Mouse (Mus musculus) hindbrain, embryonic 14.5 days (tissue): ENCODE results near the gene Suds3. TPM values are rescaled to one million over a fixed set of nuclear protein-coding genes. Genes with fewer than 3 reads are reported as not detected.
A peak's percentile ranks its signal among the peaks of the same experiment; 100 is the strongest.

Experiments
- ATAC-seq: fragments of 200-750 bp; cut with Nextera tagmentation; 2 replicates; pipeline ENCODE4 v1.8.0; 2017; ENCODE audit warnings: moderate number of reproducible peaks, mild to moderate bottlenecking, moderate TSS enrichment, moderate library complexity; ENCODE audit not compliant: low FRiP score
- DNase-seq: peaks from one replicate; pipeline ENCODE4 v3.0.0-alpha.2; 2015; ENCODE audit warnings: low spot score
- H3K27ac ChIP-seq: fragments of 300-500 bp; sonication (generic); 2 replicates; pipeline ENCODE4 v1.5.1; 2014; ENCODE audit warnings: mild to moderate bottlenecking, moderate library complexity
- H3K27me3 ChIP-seq: fragments of 300-500 bp; sonication (generic); 2 replicates; pipeline ENCODE4 v1.6.1; 2014; ENCODE audit warnings: mild to moderate bottlenecking, low read length, mixed read lengths; ENCODE audit not compliant: control insufficient read depth, insufficient read depth
- H3K36me3 ChIP-seq: fragments of 300-500 bp; sonication (generic); replicated peaks from 2 replicates; pipeline ENCODE4 v1.6.1; 2014; ENCODE audit not compliant: control insufficient read depth, insufficient read depth
- H3K4me1 ChIP-seq: fragments of 300-500 bp; sonication (generic); replicated peaks from 2 replicates; pipeline ENCODE4 v1.6.1; 2014; ENCODE audit warnings: antibody characterized with exemption, low read length, mixed read lengths; ENCODE audit not compliant: control insufficient read depth, insufficient read depth
- H3K4me2 ChIP-seq: fragments of 300-500 bp; sonication (generic); replicated peaks from 2 replicates; pipeline ENCODE4 v1.6.1; 2014; ENCODE audit warnings: mild to moderate bottlenecking, moderate library complexity
- H3K4me3 ChIP-seq: fragments of 300-500 bp; sonication (generic); replicated peaks from 2 replicates; pipeline ENCODE4 v1.5.1; 2014; ENCODE audit warnings: mild to moderate bottlenecking, low read length
- H3K9ac ChIP-seq: fragments of 300-500 bp; sonication (generic); 2 replicates; pipeline ENCODE4 v1.6.1; 2014
- H3K9me3 ChIP-seq: fragments of 300-500 bp; sonication (generic); 2 replicates; pipeline ENCODE4 v1.6.1; 2016; ENCODE audit warnings: low read length; ENCODE audit not compliant: control insufficient read depth
- WGBS: fragments of 180-500 bp; shearing (Covaris S2); extraction: QIAGEN DNeasy Blood & Tissue Kit; methylation state at CpG from one replicate; pipeline ENCODE4 v1.1.7; 2014; 5-methylcytosine and 5-hydroxymethylcytosine counted together
- polyA plus RNA-seq: library from polyadenylated mRNA; unstranded; fragments of >200 nt; fragmentation: Nextera tagmentation; extraction: Ambion mirVana; gene quantifications from 2 replicates; pipeline ENCODE4 v1.2.1, GENCODE M21; 2014

Suds3 gene
- polyA plus RNA-seq, 1 experiment from 2014 or later: 52.8 TPM

- no peak for DNase-seq
- ATAC-seq: no peak
- 97% methylated on average over 13 of the region's 13 CpGs for WGBS
- H3K27ac ChIP-seq: no peak overlapping the region
- peaks cover 91% of the 10 kb centered on the region for H3K36me3 ChIP-seq
- H3K4me1 ChIP-seq: no peaks in the 10 kb centered on the region
- no peaks in the 10 kb centered on the region for H3K27me3 ChIP-seq
- H3K4me2 ChIP-seq: no peak overlapping the region
- no peak overlapping the region for H3K4me3 ChIP-seq
- H3K9me3 ChIP-seq: no peaks in the 10 kb centered on the region
- no peak overlapping the region for H3K9ac ChIP-seq
These were observed 7.2 kb downstream of the Suds3 start for GRCm38 (mm10) chr5:117108731-117109130.

GRCm38 (mm10) chr5:117108292-117108691 lies 7.6 kb downstream of the Suds3 start:
- DNase-seq: no peak
- ATAC-seq: no peak
- WGBS: 98% methylated on average over 13 of the region's 13 CpGs
- Histone ChIP-seq H3K4me3 (no peak overlapping the region), H3K9ac (no peak overlapping the region), H3K27me3 (no peaks in the 10 kb centered on the region), H3K4me1 (no peaks in the 10 kb centered on the region), H3K27ac (no peak overlapping the region), H3K4me2 (no peak overlapping the region), H3K36me3 (peaks cover 92% of the 10 kb centered on the region), H3K9me3 (no peaks in the 10 kb centered on the region)

DNA sequence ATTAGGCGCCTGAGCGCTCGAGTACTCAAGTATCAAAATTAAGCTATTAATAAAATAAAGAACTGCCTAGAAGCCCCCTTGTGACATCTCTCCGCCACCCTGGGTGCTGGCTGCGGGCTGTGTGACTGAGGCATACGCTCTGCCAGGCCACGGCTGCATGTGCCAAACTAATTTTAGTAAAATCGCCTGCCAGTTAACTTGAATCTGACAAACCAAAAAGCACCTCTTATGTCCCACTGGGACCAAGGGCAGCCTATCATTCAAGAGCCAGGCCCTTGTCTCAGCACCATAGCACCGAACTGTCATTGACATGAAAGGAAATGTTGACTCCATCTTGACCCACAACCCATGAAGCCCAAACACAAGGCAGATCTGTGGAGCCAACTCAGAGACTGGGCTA lies 10.2 kb downstream of the Suds3 start:
- H3K27ac ChIP-seq: no peak overlapping the region
- H3K4me2 ChIP-seq: no peak overlapping the region
- ATAC-seq (no peak), DNase-seq (no peak)
- H3K9ac ChIP-seq: no peak overlapping the region
- H3K27me3 ChIP-seq: no peaks in the 10 kb centered on the region
- no peaks in the 10 kb centered on the region for H3K4me1 ChIP-seq
- no peak overlapping the region for H3K4me3 ChIP-seq
- 61% methylated on average over 9 of the region's 9 CpGs for whole genome bisulfite sequencing
- no peaks in the 10 kb centered on the region for H3K9me3 ChIP-seq
- H3K36me3 ChIP-seq: peaks cover 89% of the 10 kb centered on the region

- Histone ChIP-seq H3K9ac (no peak overlapping the region), H3K36me3 (peaks cover 94% of the 10 kb centered on the region)
These were observed 11.6 kb downstream of the Suds3 start for GRCm38 (mm10) chr5:117104329-117104728.

GRCm38 (mm10) chr5:117103194-117103929 lies 12.6 kb downstream of the Suds3 start:
- 93% methylated on average over 20 of the region's 20 CpGs for WGBS
- Histone ChIP-seq H3K4me1 (no peaks in the 10 kb centered on the region), H3K9ac (no peak overlapping the region), H3K27ac (no peak overlapping the region), H3K36me3 (peaks cover 94% of the 10 kb centered on the region), H3K27me3 (no peaks in the 10 kb centered on the region), H3K4me2 (no peak overlapping the region), H3K4me3 (no peak overlapping the region), H3K9me3 (no peaks in the 10 kb centered on the region)
- DNase-seq (no peak), ATAC-seq (no peak)

More at GRCm38 (mm10) chr5:117104329-117104728, 11.6 kb downstream of the Suds3 start:
- no peaks in the 10 kb centered on the region for H3K4me1 ChIP-seq
- H3K4me3 ChIP-seq: no peak overlapping the region
- no peaks in the 10 kb centered on the region for H3K9me3 ChIP-seq
- DNase-seq: no peak
- H3K4me2 ChIP-seq: no peak overlapping the region
- no peak overlapping the region for H3K27ac ChIP-seq
- no peaks in the 10 kb centered on the region for H3K27me3 ChIP-seq
- 98% methylated on average over 12 of the region's 12 CpGs for WGBS
- no peak for ATAC-seq

GRCm38 (mm10) chr5:117099742-117100141 lies 16.2 kb downstream of the Suds3 start:
- no peaks in the 10 kb centered on the region for H3K9me3 ChIP-seq
- 90% methylated on average over 11 of the region's 11 CpGs for WGBS
- no peak for DNase-seq
- H3K9ac ChIP-seq: no peak overlapping the region
- H3K4me3 ChIP-seq: no peak overlapping the region
- no peak overlapping the region for H3K4me2 ChIP-seq
- peaks cover 77% of the 10 kb centered on the region for H3K36me3 ChIP-seq
- H3K27ac ChIP-seq: no peak overlapping the region
- H3K27me3 ChIP-seq: no peaks in the 10 kb centered on the region
- H3K4me1 ChIP-seq: 0 out of 2 replicates have a peak, but pooled peaks cover 4% of the 10 kb centered on the region
- no peak for ATAC-seq

DNA sequence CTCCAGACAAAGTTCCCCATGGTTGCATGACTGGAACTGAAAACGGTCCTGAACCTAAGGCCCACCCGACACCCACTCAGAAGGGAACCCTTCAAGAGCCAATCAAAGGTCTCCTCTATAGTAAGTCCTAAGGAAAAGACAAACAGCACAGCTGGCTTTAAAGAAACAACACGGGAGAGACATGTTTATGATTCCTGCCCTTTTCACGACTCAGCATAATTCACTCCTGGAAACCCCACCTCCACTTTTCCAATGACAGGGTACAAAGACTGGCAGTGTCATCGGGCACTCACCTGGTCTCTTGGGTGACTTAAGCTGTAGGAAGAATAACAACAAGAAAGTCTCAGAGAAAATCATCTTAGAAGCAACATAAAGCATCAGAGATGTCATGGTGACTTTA lies 16.9 kb downstream of the Suds3 start:
- no peaks in the 10 kb centered on the region for H3K27me3 ChIP-seq
- 0 out of 2 replicates have a peak, but pooled peaks cover 4% of the 10 kb centered on the region for H3K4me1 ChIP-seq
- H3K9ac ChIP-seq: no peak overlapping the region
- 89% methylated on average over 5 of the region's 5 CpGs for WGBS
- H3K4me3 ChIP-seq: no peak overlapping the region
- H3K36me3 ChIP-seq: peaks cover 77% of the 10 kb centered on the region
- H3K9me3 ChIP-seq: no peaks in the 10 kb centered on the region
- H3K4me2 ChIP-seq: no peak overlapping the region
- ATAC-seq (no peak), DNase-seq (no peak)
- H3K27ac ChIP-seq: no peak overlapping the region

- no peaks in the 10 kb centered on the region for H3K9me3 ChIP-seq
- no peak overlapping the region for H3K4me3 ChIP-seq
- no peak overlapping the region for H3K4me2 ChIP-seq
- no peak for ATAC-seq
- DNase-seq: peak; percentile 81
- 49% methylated on average over 3 of the region's 3 CpGs for WGBS
- no peak overlapping the region for H3K9ac ChIP-seq
- peaks cover 81% of the 10 kb centered on the region for H3K36me3 ChIP-seq
- H3K4me1 ChIP-seq: 0 out of 2 replicates have a peak, but pooled peaks cover 4% of the 10 kb centered on the region
- no peak overlapping the region for H3K27ac ChIP-seq
- H3K27me3 ChIP-seq: no peaks in the 10 kb centered on the region
These were observed 19.2 kb downstream of the Suds3 start for GRCm38 (mm10) chr5:117096716-117097115.

GRCm38 (mm10) chr5:117094431-117094830 lies 21.5 kb downstream of the Suds3 start:
- DNase-seq (peak; percentile 64), ATAC-seq (no peak)
- H3K4me1 ChIP-seq: 0 out of 2 replicates have a peak, but pooled peaks cover 4% of the 10 kb centered on the region
- H3K4me3 ChIP-seq: no peak overlapping the region
- no peaks in the 10 kb centered on the region for H3K27me3 ChIP-seq
- WGBS: 49% methylated on average over 7 of the region's 7 CpGs
- no peaks in the 10 kb centered on the region for H3K9me3 ChIP-seq
- H3K4me2 ChIP-seq: no peak overlapping the region
- no peak overlapping the region for H3K9ac ChIP-seq
- no peak overlapping the region for H3K27ac ChIP-seq
- peaks cover 71% of the 10 kb centered on the region for H3K36me3 ChIP-seq
